Mouse (Mus musculus) adrenal gland, adult 18-20 months (tissue): ENCODE data around the gene Rtn2. TPM values are rescaled to one million over a fixed set of nuclear protein-coding genes. Genes with fewer than 3 reads are reported as not detected.

ENCODE experiments used
- DNase-seq, 2 experiments: peaks; one replicate each; pipeline ENCODE4 v3.0.0; 2021 to 2022; ENCODE audit warnings: low spot score in 2 of 2
- long read RNA-seq, 2 experiments: library from polyadenylated mRNA; stranded (forward); transcript quantifications; one replicate each; pipeline ENCODE4 v2.0.0; 2021
- total RNA-seq, 2 experiments: library from RNA; stranded (reverse); gene quantifications; 1 replicate in 1 of 2; 2 replicates in 1 of 2; pipeline ENCODE4 v1.2.3; 2021

Gene Rtn2
- total RNA-seq = 1 to 10 TPM; 5.0 to 8.6 TPM
- long read RNA-seq, experiment 1, partial matches to known transcripts = 0 of 2 reads
- long read RNA-seq, experiment 1, other reads (novel, unspliced or antisense) = 0 of 2 reads
- long read RNA-seq, experiment 2, partial matches to known transcripts = 2 of 3 reads
- long read RNA-seq, experiment 2, other reads (novel, unspliced or antisense) = 0 of 3 reads

DNA sequence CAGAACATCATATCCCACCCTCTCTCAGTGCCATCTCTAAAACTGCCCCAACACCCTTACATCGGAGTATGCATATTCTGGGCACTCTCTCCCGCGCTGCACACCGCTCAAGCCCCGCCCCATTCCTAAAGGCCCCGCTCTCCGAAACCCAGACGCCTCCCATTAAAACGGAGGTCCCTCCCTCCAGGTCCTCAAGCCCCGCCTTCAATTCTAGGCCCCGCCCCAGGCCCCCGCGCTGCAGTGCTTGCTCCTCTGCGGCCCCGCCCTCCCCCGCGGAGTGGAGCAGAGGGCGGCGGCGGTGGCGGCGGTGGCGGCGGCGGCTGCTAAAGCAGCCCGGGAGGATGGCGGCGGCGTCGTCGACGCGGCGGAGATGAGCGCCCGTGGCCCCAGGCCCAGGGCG, at the start of gene Rtn2:
Gene Rtn2 (plus strand): TSS at position 240 of the 400 bp plus-strand sequence.
- DNase-seq = peak in 1 of 2 experiments; percentile 71

GRCm38 (mm10) chr7:19234652-19235051, 47.8 kb upstream of the Rtn2 start:
- no peak for DNase-seq

- no peak for DNase-seq
Measured at GRCm38 (mm10) chr7:19235092-19235671, 47.2 kb upstream of the Rtn2 start.

- DNase-seq = no peak
Measured at GRCm38 (mm10) chr7:19236411-19236810, 46.0 kb upstream of the Rtn2 start.

- DNase-seq = no peak
Measured at GRCm38 (mm10) chr7:19238344-19238743, 44.1 kb upstream of the Rtn2 start.

DNA sequence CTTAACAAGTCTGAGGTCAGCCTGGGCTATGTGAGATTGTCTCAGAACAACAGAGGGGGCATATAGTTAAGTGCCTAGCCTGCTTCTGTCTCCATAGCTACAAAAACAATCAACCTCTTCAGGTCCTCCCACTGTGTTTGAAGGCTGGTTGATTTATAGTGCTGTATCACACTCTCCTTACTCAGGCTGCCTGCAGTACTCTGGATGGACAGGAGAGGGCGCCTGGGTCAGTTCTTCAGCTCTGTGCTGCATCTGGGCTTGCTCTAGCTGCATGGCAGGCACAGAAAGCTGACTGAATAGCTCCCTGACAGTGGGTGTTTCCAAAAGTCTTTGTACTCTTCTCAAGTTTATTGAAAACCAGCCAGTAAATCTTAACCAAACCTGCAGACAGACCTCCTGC, 43.0 kb upstream of the Rtn2 start:
- DNase-seq = peak; percentile 90 to 91

DNA sequence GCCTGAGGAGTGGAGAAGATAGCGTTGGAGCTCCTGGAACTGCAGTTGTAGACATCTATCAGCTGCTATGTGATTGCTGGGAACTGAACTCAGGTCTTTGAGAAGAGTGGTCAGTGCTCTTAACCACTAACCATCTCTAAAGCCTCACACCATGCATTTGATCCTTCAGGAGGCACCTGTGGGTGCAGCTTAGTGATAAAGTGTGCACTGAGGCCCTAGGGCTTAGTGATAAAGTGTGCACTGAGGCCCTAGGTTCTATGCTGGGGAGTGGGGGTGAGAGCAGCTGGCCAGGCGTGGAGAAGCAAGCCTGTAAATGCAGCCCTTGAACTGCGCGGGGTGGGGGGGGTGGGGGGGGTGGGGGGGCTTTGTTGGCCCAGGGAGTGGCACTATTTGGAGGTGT, 42.4 kb upstream of the Rtn2 start:
- no peak for DNase-seq

- no peak for DNase-seq
Measured at GRCm38 (mm10) chr7:19240905-19241463, 41.4 kb upstream of the Rtn2 start.

GRCm38 (mm10) chr7:19242005-19242404, 40.4 kb upstream of the Rtn2 start:
- DNase-seq = no peak

GRCm38 (mm10) chr7:19243858-19244257, 38.6 kb upstream of the Rtn2 start:
- DNase-seq = no peak

DNA sequence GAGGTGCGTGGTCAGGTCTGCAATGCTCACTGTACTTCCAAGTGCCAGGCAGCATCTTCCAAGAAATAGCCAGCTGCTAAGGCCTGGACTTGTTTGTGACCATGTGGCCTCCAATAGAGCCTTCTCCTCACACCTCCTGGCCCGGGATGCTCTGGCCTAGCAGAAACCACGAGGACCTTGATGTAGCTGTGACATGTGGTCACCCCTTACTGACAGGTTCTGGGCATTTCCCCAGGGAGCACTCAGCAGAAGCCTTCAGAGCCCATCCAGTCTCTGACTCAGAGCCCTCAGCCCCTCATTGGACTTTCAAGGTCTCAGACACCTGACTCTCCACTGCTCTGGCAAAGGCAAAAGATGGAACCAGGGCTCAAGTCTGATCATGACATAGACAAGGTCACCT, 37.3 kb upstream of the Rtn2 start:
- no peak for DNase-seq

DNA sequence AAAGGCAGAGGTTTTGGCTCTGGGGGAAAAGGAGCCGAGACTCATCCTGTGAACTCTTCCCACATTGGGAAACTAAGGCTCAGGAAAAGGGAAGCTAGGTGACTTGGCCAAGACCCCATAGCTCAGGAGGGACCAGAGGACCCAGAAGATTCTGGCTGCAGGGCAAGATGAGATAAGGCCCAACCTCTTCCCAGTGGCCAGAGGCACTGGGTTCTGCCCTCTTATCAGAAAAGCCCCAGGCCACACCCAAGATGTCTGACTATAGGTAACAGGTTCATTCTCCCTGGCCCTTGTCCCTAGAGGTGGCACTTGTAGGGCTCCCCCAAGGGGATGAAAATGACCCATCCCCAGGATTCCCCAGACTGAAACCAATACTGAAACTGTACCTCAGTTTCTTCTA, 35.6 kb upstream of the Rtn2 start:
- no peak for DNase-seq

GRCm38 (mm10) chr7:19247511-19247910, 34.9 kb upstream of the Rtn2 start:
- no peak for DNase-seq

- DNase-seq = no peak
Measured at GRCm38 (mm10) chr7:19252078-19252477, 30.3 kb upstream of the Rtn2 start.

- no peak for DNase-seq
Measured at GRCm38 (mm10) chr7:19253437-19253836, 29.0 kb upstream of the Rtn2 start.

DNA sequence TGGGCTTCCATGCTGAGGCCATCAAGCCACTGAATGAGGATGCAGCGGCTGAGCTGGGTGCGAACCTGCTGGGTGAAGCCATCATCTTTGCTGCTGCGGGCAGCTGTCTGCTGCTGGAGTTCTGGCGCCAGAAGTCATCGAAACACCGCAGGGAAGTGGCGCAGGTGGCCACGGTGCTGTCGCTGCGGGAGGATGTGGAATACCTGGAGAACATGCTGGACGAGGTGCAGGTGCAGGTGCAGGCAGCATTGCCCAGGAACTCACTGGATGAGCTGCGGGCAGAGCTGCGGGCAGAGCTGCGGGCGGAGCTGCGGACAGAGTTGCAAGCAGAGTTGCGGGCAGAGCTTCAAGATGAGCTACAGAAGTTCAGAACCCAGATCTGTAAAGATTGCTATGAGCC, 27.0 kb upstream of the Rtn2 start:
- no peak for DNase-seq

DNA sequence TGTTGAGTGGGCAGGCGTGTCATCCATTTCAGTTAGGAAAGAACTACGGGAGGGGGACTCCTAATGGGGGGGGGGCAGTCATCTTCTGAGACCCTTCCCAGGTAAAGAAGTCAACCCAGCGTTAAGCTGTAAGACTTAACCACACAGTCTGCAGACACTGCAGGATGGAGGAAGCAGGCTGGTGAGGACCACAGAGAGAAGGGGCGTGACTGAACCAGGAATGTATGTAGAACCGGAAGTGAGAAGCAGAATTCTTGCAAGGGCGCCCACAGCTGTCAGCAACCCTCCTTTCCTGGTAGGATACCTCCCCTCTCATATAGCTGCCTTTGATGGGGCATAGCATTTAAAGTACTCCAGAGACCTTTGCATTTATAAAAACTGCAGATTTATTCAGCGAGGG, 25.9 kb upstream of the Rtn2 start:
- DNase-seq = no peak

DNA sequence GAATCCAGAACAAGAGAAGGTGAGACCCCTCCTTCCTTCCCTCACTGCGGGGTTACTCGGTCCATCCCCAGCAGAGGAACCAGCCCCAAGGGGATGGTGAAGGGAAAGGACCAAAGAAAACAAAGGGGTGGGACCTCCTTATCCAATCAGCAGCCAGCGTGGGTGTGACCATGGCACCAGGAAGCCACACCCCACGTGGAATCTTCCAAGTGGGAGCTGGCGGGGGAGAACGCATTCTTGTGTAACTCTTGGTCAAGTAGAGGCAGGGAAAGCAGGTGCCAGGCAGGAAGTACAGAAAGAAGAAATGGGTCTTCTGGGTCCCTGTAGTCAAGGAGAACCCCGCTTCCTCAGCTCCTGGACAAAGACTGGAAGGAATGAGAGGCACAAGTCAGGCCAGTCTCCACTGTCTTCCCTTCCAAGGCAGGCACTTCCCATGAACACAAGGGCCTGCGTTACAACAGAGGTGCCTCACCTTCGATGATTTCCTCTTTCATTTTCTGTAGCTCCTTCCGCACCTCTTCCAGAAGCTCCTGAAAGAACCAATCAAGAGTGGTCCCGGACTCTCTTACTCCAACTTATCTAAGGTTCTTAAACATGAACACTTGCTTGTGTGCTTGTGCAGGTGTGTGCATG, 24.9 kb upstream of the Rtn2 start:
- peak in 1 of 2 experiments; percentile 37 for DNase-seq

DNA sequence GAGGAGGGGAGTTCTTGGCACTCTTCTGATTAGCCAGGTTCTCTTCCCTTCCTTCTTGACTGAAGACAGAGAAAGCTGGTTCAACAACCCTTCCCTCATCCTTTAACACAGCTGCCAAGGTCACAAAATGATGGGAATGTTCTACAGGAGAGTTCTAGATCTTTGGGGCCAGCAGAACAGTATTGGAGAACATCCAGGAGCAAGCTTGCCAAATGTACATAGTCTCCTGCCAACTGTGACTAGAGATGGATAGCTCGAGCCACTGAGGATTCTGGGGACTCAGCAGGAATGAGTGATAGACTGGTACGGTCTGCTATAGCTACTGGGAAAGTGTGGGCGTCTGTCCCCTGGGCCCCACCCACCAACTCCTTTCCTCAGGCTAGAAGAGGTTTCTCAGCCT, 24.1 kb upstream of the Rtn2 start:
- no peak for DNase-seq

- no peak for DNase-seq
Measured at GRCm38 (mm10) chr7:19265147-19265546, 17.3 kb upstream of the Rtn2 start.

DNA sequence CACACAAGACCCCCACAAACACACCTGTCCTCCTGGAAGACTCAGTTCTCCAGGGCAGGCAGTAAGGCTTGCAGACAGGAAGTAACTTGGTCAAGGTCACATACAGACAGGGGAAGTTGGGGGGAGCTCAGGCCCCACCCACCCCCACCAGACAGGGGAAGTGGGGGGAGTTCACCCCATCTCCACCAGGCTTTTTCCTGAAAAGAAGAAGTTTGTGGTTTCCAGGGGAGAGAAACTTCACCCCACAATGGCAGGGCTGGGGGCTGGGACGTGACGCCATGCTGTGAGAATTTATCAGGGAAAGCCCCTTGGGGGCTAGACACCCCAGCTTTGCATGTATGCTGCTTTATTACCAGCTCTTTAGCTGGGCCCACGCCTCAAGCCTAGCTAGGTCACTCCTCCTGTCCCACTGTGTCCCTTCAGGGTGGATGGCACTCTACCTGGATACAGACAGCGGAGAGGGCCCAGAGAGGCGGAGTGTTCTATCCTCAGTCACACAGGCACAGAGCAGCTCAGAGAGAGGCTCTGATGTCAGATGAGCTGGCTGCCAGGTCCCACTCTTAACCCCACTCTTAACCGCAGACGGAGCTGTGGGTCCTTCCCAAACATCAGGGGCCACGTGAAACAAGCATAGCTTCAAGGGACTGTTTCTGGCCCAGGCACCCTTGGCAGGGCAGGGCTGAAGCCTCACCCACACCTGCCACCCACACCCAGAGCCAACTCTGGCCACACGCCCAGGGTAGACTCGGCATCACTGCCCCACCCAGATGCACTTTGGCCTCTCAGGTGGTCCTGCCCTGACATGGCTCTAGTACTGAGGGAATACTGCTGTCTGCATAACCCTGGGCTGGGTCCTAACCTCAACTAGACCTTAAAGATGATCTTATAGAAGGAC, 16.2 kb upstream of the Rtn2 start:
- DNase-seq = no peak
